Mouse (Mus musculus): Measurements from ENCODE around the gene Snai3. TPM values are rescaled to one million over a fixed set of nuclear protein-coding genes. Genes with fewer than 3 reads are reported as not detected.

Snai3 gene
- polyA plus RNA-seq, 1 experiment from 2014 or later: not detected

- H3K27me3 ChIP-seq (ENCODE audit: control insufficient read depth, insufficient read depth, low read length): no peaks in the 10 kb centered on the region
- no peaks in the 10 kb centered on the region for H3K9me3 ChIP-seq (ENCODE audit: control insufficient read depth, low read length)
- no peak for ATAC-seq (ENCODE audit: low FRiP score, low TSS enrichment)
- H3K27ac ChIP-seq (replicated peaks; ENCODE audit: low read depth, low read length): no peak overlapping the region
- 85% methylated on average over 7 of the region's 7 CpGs for WGBS
- DNase-seq: no peak
- no peaks in the 10 kb centered on the region for H3K36me3 ChIP-seq (ENCODE audit: control insufficient read depth, insufficient read depth, low read length)
- no peak overlapping the region for H3K4me2 ChIP-seq (ENCODE audit: low read length)
- H3K9ac ChIP-seq (replicated peaks; ENCODE audit: low read length): no peak overlapping the region
- no peaks in the 10 kb centered on the region for H3K4me1 ChIP-seq (ENCODE audit: control insufficient read depth, insufficient read depth, low read length)
- H3K4me3 ChIP-seq (replicated peaks; ENCODE audit: low read depth, low read length): no peak overlapping the region
These were observed 9.3 kb downstream of the Snai3 start for GRCm38 (mm10) chr8:122451161-122451703.

- no peak overlapping the region for H3K4me3 ChIP-seq (replicated peaks; ENCODE audit: low read depth, low read length)
- H3K4me1 ChIP-seq (ENCODE audit: control insufficient read depth, insufficient read depth, low read length): peaks cover 24% of the 10 kb centered on the region
- H3K9ac ChIP-seq (replicated peaks; ENCODE audit: low read length): no peak overlapping the region
- peak overlapping the region; percentile 98; the same call in 1 of the 2 replicates for H3K27ac ChIP-seq (replicated peaks; ENCODE audit: low read depth, low read length)
- H3K4me2 ChIP-seq (ENCODE audit: low read length): peak overlapping the region; percentile 76
- ATAC-seq (ENCODE audit: low FRiP score, low TSS enrichment): no peak
- H3K36me3 ChIP-seq (ENCODE audit: control insufficient read depth, insufficient read depth, low read length): no peaks in the 10 kb centered on the region
- H3K9me3 ChIP-seq (ENCODE audit: control insufficient read depth, low read length): no peaks in the 10 kb centered on the region
- 65% methylated on average over 3 of the region's 3 CpGs for WGBS
- no peaks in the 10 kb centered on the region for H3K27me3 ChIP-seq (ENCODE audit: control insufficient read depth, insufficient read depth, low read length)
- no peak for DNase-seq
These were observed 15.3 kb downstream of the Snai3 start for GRCm38 (mm10) chr8:122445203-122445602.

- H3K4me3 ChIP-seq (replicated peaks; ENCODE audit: low read depth, low read length): peak overlapping the region; percentile 76
- DNase-seq (peak; percentile 92), ATAC-seq (ENCODE audit: low FRiP score, low TSS enrichment) (peak; percentile 51; the same call in 1 of the 2 replicates)
- WGBS: 17% methylated on average over 19 of the region's 19 CpGs
- H3K27ac ChIP-seq (replicated peaks; ENCODE audit: low read depth, low read length): peak overlapping the region; percentile 98
- H3K9ac ChIP-seq (replicated peaks; ENCODE audit: low read length): peak overlapping the region; percentile 77
- peaks cover 24% of the 10 kb centered on the region for H3K4me1 ChIP-seq (ENCODE audit: control insufficient read depth, insufficient read depth, low read length)
- no peaks in the 10 kb centered on the region for H3K27me3 ChIP-seq (ENCODE audit: control insufficient read depth, insufficient read depth, low read length)
- H3K4me2 ChIP-seq (ENCODE audit: low read length): peak overlapping the region; percentile 76
- H3K36me3 ChIP-seq (ENCODE audit: control insufficient read depth, insufficient read depth, low read length): peaks cover 6% of the 10 kb centered on the region
- no peaks in the 10 kb centered on the region for H3K9me3 ChIP-seq (ENCODE audit: control insufficient read depth, low read length)
These were observed 16.3 kb downstream of the Snai3 start for GRCm38 (mm10) chr8:122444058-122444748.

GRCm38 (mm10) chr8:122443262-122444006 lies 17.1 kb downstream of the Snai3 start, which contains the start of gene Mvd:
Gene Mvd, minus strand, starts transcription at chr8:122443422.
- under 1% methylated on average over 47 of the region's 47 CpGs for WGBS
- peak; percentile 98 for ATAC-seq (ENCODE audit: low FRiP score, low TSS enrichment)

GRCm38 (mm10) chr8:122442781-122443180 lies 17.8 kb downstream of the Snai3 start:
- Histone ChIP-seq H3K9me3 (ENCODE audit: control insufficient read depth, low read length) (no peaks in the 10 kb centered on the region), H3K4me2 (ENCODE audit: low read length) (peak overlapping the region; percentile 92), H3K4me1 (ENCODE audit: control insufficient read depth, insufficient read depth, low read length) (peaks cover 24% of the 10 kb centered on the region), H3K9ac (replicated peaks; ENCODE audit: low read length) (peak overlapping the region; percentile 76), H3K27me3 (ENCODE audit: control insufficient read depth, insufficient read depth, low read length) (no peaks in the 10 kb centered on the region), H3K27ac (replicated peaks; ENCODE audit: low read depth, low read length) (peak overlapping the region; percentile 88), H3K4me3 (replicated peaks; ENCODE audit: low read depth, low read length) (peak overlapping the region; percentile 76), H3K36me3 (ENCODE audit: control insufficient read depth, insufficient read depth, low read length) (peaks cover 19% of the 10 kb centered on the region)
- DNase-seq: peak; percentile 40
- WGBS: 0% methylated on average over 12 of the region's 12 CpGs
- peak; percentile 31; the same call in 1 of the 2 replicates for ATAC-seq (ENCODE audit: low FRiP score, low TSS enrichment)

More at GRCm38 (mm10) chr8:122443262-122444006, 17.1 kb downstream of the Snai3 start, which contains the start of gene Mvd:
- Histone ChIP-seq H3K4me3 (replicated peaks; ENCODE audit: low read depth, low read length) (peak within 1 kb of the TSS; percentile 76), H3K27me3 (ENCODE audit: control insufficient read depth, insufficient read depth, low read length) (no peaks in the 10 kb centered on the region), H3K4me2 (ENCODE audit: low read length) (peak within 1 kb of the TSS; percentile 92), H3K36me3 (ENCODE audit: control insufficient read depth, insufficient read depth, low read length) (peaks cover 12% of the 10 kb centered on the region), H3K27ac (replicated peaks; ENCODE audit: low read depth, low read length) (peak within 1 kb of the TSS; percentile 98), H3K4me1 (ENCODE audit: control insufficient read depth, insufficient read depth, low read length) (peaks cover 24% of the 10 kb centered on the region), H3K9ac (replicated peaks; ENCODE audit: low read length) (peak within 1 kb of the TSS; percentile 77), H3K9me3 (ENCODE audit: control insufficient read depth, low read length) (no peaks in the 10 kb centered on the region)
- peak; percentile 100 for DNase-seq

- no peaks in the 10 kb centered on the region for H3K9me3 ChIP-seq (ENCODE audit: control insufficient read depth, low read length)
- H3K4me3 ChIP-seq (replicated peaks; ENCODE audit: low read depth, low read length): peak overlapping the region; percentile 76
- DNase-seq (no peak), ATAC-seq (ENCODE audit: low FRiP score, low TSS enrichment) (no peak)
- H3K9ac ChIP-seq (replicated peaks; ENCODE audit: low read length): peak overlapping the region; percentile 76
- H3K27me3 ChIP-seq (ENCODE audit: control insufficient read depth, insufficient read depth, low read length): no peaks in the 10 kb centered on the region
- H3K4me1 ChIP-seq (ENCODE audit: control insufficient read depth, insufficient read depth, low read length): peaks cover 24% of the 10 kb centered on the region
- peak overlapping the region; percentile 88 for H3K27ac ChIP-seq (replicated peaks; ENCODE audit: low read depth, low read length)
- WGBS: 16% methylated on average over 7 of the region's 7 CpGs
- H3K36me3 ChIP-seq (ENCODE audit: control insufficient read depth, insufficient read depth, low read length): peaks cover 23% of the 10 kb centered on the region
- peak overlapping the region; percentile 92 for H3K4me2 ChIP-seq (ENCODE audit: low read length)
These were observed 18.2 kb downstream of the Snai3 start for GRCm38 (mm10) chr8:122442356-122442755.

GRCm38 (mm10) chr8:122441326-122441725 lies 19.2 kb downstream of the Snai3 start:
- Histone ChIP-seq H3K9ac (replicated peaks; ENCODE audit: low read length) (no peak overlapping the region), H3K4me3 (replicated peaks; ENCODE audit: low read depth, low read length) (no peak overlapping the region), H3K36me3 (ENCODE audit: control insufficient read depth, insufficient read depth, low read length) (peaks cover 33% of the 10 kb centered on the region), H3K4me1 (ENCODE audit: control insufficient read depth, insufficient read depth, low read length) (peaks cover 24% of the 10 kb centered on the region), H3K9me3 (ENCODE audit: control insufficient read depth, low read length) (no peaks in the 10 kb centered on the region), H3K4me2 (ENCODE audit: low read length) (no peak overlapping the region), H3K27ac (replicated peaks; ENCODE audit: low read depth, low read length) (no peak overlapping the region), H3K27me3 (ENCODE audit: control insufficient read depth, insufficient read depth, low read length) (no peaks in the 10 kb centered on the region)
- WGBS: 97% methylated on average over 1 of the region's 1 CpGs
- ATAC-seq (ENCODE audit: low FRiP score, low TSS enrichment): no peak
- DNase-seq: no peak

- H3K4me1 ChIP-seq (ENCODE audit: control insufficient read depth, insufficient read depth, low read length): peaks cover 9% of the 10 kb centered on the region; the same call in 1 of the 2 replicates
- H3K4me3 ChIP-seq (replicated peaks; ENCODE audit: low read depth, low read length): no peak overlapping the region
- ATAC-seq (ENCODE audit: low FRiP score, low TSS enrichment) (no peak), DNase-seq (no peak)
- H3K4me2 ChIP-seq (ENCODE audit: low read length): no peak overlapping the region
- no peaks in the 10 kb centered on the region for H3K27me3 ChIP-seq (ENCODE audit: control insufficient read depth, insufficient read depth, low read length)
- 97% methylated on average over 16 of the region's 16 CpGs for WGBS
- H3K36me3 ChIP-seq (ENCODE audit: control insufficient read depth, insufficient read depth, low read length): peaks cover 49% of the 10 kb centered on the region
- no peak overlapping the region for H3K9ac ChIP-seq (replicated peaks; ENCODE audit: low read length)
- no peaks in the 10 kb centered on the region for H3K9me3 ChIP-seq (ENCODE audit: control insufficient read depth, low read length)
- no peak overlapping the region for H3K27ac ChIP-seq (replicated peaks; ENCODE audit: low read depth, low read length)
These were observed 21.2 kb downstream of the Snai3 start for GRCm38 (mm10) chr8:122439336-122439735.

Measured in midbrain, embryonic 14.5 days (tissue).